Mouse (Mus musculus) neural tube, embryonic 10.5 days (tissue): Measurements from ENCODE around the gene Atoh8.

ENCODE experiments used
- DNase-seq: peaks from one replicate; pipeline ENCODE4 v3.0.0-alpha.2; 2017; ENCODE audit warnings: low spot score; ENCODE audit errors: extremely low spot score

Atoh8 gene

GRCm38 (mm10) chr6:72196660-72197059 is 38.7 kb downstream of the Atoh8 start:
- DNase-seq, result no peak

- DNase-seq, result no peak
These were observed 44.8 kb downstream of the Atoh8 start for GRCm38 (mm10) chr6:72190577-72190976.

GRCm38 (mm10) chr6:72190120-72190519 is 45.3 kb downstream of the Atoh8 start:
- DNase-seq, result no peak

- DNase-seq, result peak; percentile 62
These were observed 46.1 kb downstream of the Atoh8 start for GRCm38 (mm10) chr6:72189061-72189863.

GRCm38 (mm10) chr6:72186809-72187208 is 48.6 kb downstream of the Atoh8 start:
- no peak for DNase-seq

GRCm38 (mm10) chr6:72185893-72186490 is 49.4 kb downstream of the Atoh8 start:
- DNase-seq, result peak; percentile 89

GRCm38 (mm10) chr6:72184576-72184975 is 50.8 kb downstream of the Atoh8 start:
- DNase-seq, result no peak

- no peak for DNase-seq
These were observed 55.5 kb downstream of the Atoh8 start for GRCm38 (mm10) chr6:72179562-72180502.

GRCm38 (mm10) chr6:72179006-72179405 is 56.4 kb downstream of the Atoh8 start:
- no peak for DNase-seq

GRCm38 (mm10) chr6:72177417-72177816 is 58.0 kb downstream of the Atoh8 start:
- DNase-seq, result no peak

- no peak for DNase-seq
These were observed 59.4 kb downstream of the Atoh8 start for GRCm38 (mm10) chr6:72176004-72176403.

- DNase-seq, result no peak
These were observed 60.0 kb downstream of the Atoh8 start for GRCm38 (mm10) chr6:72175419-72175818.

- no peak for DNase-seq
These were observed 62.0 kb downstream of the Atoh8 start for GRCm38 (mm10) chr6:72173350-72173749.

GRCm38 (mm10) chr6:72171391-72171790 is 64.0 kb downstream of the Atoh8 start:
- no peak for DNase-seq

- DNase-seq, result no peak
These were observed 69.5 kb downstream of the Atoh8 start for GRCm38 (mm10) chr6:72165907-72166306.

- DNase-seq, result peak; percentile 93
These were observed 70.8 kb downstream of the Atoh8 start for GRCm38 (mm10) chr6:72164321-72165275.

GRCm38 (mm10) chr6:72162155-72162890 is 73.1 kb downstream of the Atoh8 start:
- peak; percentile 53 for DNase-seq

- DNase-seq, result no peak
These were observed 73.6 kb downstream of the Atoh8 start for GRCm38 (mm10) chr6:72161751-72162150.

GRCm38 (mm10) chr6:72160991-72161390 is 74.4 kb downstream of the Atoh8 start:
- DNase-seq, result no peak

GRCm38 (mm10) chr6:72159861-72160395 is 75.4 kb downstream of the Atoh8 start:
- DNase-seq, result no peak
